ENCODE assay signal across 9 mouse cellular contexts in the genomic region with DNA sequence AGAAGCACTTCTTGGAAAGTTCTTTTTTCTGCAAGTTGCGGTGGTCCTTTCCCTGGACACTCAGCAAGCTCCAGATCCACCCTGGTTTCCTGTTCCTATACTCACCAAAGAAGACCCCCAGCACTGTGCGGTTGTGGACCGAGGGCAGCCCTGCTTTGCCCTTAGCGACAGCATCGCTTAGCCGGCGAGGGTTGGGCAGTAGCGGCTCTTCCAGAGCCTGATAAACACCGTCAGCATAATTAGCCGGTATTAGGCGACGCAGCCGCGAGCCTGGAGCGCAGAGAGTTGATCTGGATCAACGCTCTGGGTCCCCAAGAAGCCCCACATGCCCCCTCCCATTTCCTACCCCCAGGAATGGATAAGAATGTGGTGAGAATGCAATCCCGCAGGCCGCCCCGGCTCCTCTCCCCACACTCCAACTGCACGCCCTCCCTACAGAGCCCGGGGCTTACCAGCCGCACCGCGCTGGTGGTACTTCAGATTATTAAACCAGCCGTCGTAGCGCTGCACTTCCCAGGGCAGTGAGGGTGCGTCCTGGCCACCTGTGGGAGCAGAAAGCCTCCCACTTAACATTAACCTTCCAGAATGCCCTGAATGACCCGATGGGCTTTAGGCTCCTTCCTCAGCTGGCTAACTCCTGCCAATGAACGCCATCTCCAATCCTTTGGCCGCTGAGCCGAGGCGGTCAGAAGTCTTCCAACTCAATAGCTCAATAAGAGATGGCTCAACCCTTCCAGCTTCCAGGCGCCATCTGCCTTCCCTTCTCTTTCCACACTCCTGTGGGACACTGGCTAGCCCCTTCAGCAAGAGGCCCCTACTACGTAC. TPM values are rescaled to one million over a fixed set of nuclear protein-coding genes. Genes with fewer than 3 reads are reported as not detected.
DNase-seq lines count a peak whose midpoint lies in the region; ATAC-seq lines count a peak whose summit lies in the region.
"Had no signal": no experiment of that assay in that cellular context is flagged by ENCODE, and none has a peak within 500 bp of the region (broad histone marks: within the 10 kb centered on the region; RNA-seq: fewer than 3 reads in every experiment).

No protein-coding gene starts in this region.

- intact Hi-C loops in heart, postnatal 36 days (cut with DNase I): no loop called here

- no peaks in the 10 kb centered on the region for H3K36me3 ChIP-seq in heart, embryonic 13.5 days
- H3K36me3 ChIP-seq in embryonic facial prominence, embryonic 11.5 days (replicated peaks; ENCODE audit: control insufficient read depth, insufficient read depth, low read depth, low read length): no peaks in the 10 kb centered on the region
- H3K36me3 ChIP-seq in intestine, embryonic 15.5 days: no peaks in the 10 kb centered on the region
- H3K36me3 ChIP-seq in neural tube, embryonic 14.5 days (ENCODE audit: control insufficient read depth, insufficient read depth, low read length): no peaks in the 10 kb centered on the region

- no peaks in the 10 kb centered on the region for H3K9me3 ChIP-seq in heart, embryonic 13.5 days
- H3K9me3 ChIP-seq in embryonic facial prominence, embryonic 11.5 days (replicated peaks; ENCODE audit: control insufficient read depth, low read length): no peaks in the 10 kb centered on the region
- H3K9me3 ChIP-seq in intestine, embryonic 15.5 days: no peaks in the 10 kb centered on the region
- H3K9me3 ChIP-seq in neural tube, embryonic 14.5 days (ENCODE audit: control insufficient read depth, low read length): no peaks in the 10 kb centered on the region

- ATAC-seq in heart, embryonic 13.5 days (ENCODE audit: extremely low read depth, insufficient number of reproducible peaks, low FRiP score, low TSS enrichment): no peak
- ATAC-seq in embryonic facial prominence, embryonic 11.5 days (replicated peaks; ENCODE audit: insufficient number of reproducible peaks, low FRiP score, low TSS enrichment, low read depth): no peak
- no peak for ATAC-seq in intestine, embryonic 15.5 days
- ATAC-seq in neural tube, embryonic 14.5 days (ENCODE audit: low read depth): no peak

- WGBS in heart, embryonic 13.5 days: 1% methylated on average over 35 of the region's 35 CpGs
- under 1% methylated on average over 35 of the region's 35 CpGs for WGBS in embryonic facial prominence, embryonic 11.5 days
- 2% methylated on average over 35 of the region's 35 CpGs for WGBS in intestine, embryonic 15.5 days
- under 1% methylated on average over 35 of the region's 35 CpGs for WGBS in neural tube, embryonic 14.5 days

- H3K4me1 ChIP-seq in heart, embryonic 13.5 days: peaks cover 53% of the 10 kb centered on the region
- H3K4me1 ChIP-seq in embryonic facial prominence, embryonic 11.5 days (ENCODE audit: control insufficient read depth, insufficient read depth, low read length): peaks cover 4% of the 10 kb centered on the region; the same call in 1 of the 2 replicates
- peaks cover 39% of the 10 kb centered on the region for H3K4me1 ChIP-seq in intestine, embryonic 15.5 days (replicated peaks)
- H3K4me1 ChIP-seq in neural tube, embryonic 14.5 days (ENCODE audit: control insufficient read depth, insufficient read depth, low read length): peaks cover 23% of the 10 kb centered on the region; the same call in 1 of the 2 replicates

- H3K27ac ChIP-seq in heart, embryonic 13.5 days (replicated peaks): no peak overlapping the region
- no peak overlapping the region for H3K27ac ChIP-seq in embryonic facial prominence, embryonic 11.5 days (replicated peaks; ENCODE audit: low read depth, low read length)
- no peak overlapping the region for H3K27ac ChIP-seq in intestine, embryonic 15.5 days
- H3K27ac ChIP-seq in neural tube, embryonic 14.5 days (ENCODE audit: low read depth, low read length): no peak overlapping the region

- peak overlapping the region; percentile 36 for H3K4me3 ChIP-seq in heart, embryonic 13.5 days
- H3K4me3 ChIP-seq in embryonic facial prominence, embryonic 11.5 days (ENCODE audit: low read depth, low read length): peak overlapping the region; percentile 6; the same call in 1 of the 2 replicates
- peak overlapping the region; percentile 18; the same call in 1 of the 2 replicates for H3K4me3 ChIP-seq in intestine, embryonic 15.5 days (replicated peaks)
- H3K4me3 ChIP-seq in neural tube, embryonic 14.5 days (ENCODE audit: low read depth, low read length): no peak overlapping the region

- H3K9ac ChIP-seq in heart, embryonic 13.5 days: no peak overlapping the region
- no peak overlapping the region for H3K9ac ChIP-seq in embryonic facial prominence, embryonic 11.5 days (replicated peaks; ENCODE audit: low read length)
- H3K9ac ChIP-seq in intestine, embryonic 15.5 days: no peak overlapping the region
- H3K9ac ChIP-seq in neural tube, embryonic 14.5 days (replicated peaks; ENCODE audit: low read depth, low read length): no peak overlapping the region

- DNase-seq in heart, postnatal 36 days: no peak
- DNase-seq in embryonic facial prominence, embryonic 11.5 days (ENCODE audit: low spot score): peak; percentile 42
- no peak for DNase-seq in adrenal gland, adult 8-10 months
- DNase-seq in right cerebral cortex, adult 2 months (ENCODE audit: low spot score in 2 of 2): no peak
- DNase-seq in urinary bladder, postnatal 14 days (ENCODE audit: low spot score): no peak
- DNase-seq: adrenal gland, postnatal 10 days had no signal

- peak overlapping the region; percentile 58 for H3K4me2 ChIP-seq in heart, embryonic 13.5 days
- H3K4me2 ChIP-seq in embryonic facial prominence, embryonic 11.5 days (ENCODE audit: low read depth, low read length): peak overlapping the region; percentile 10; the same call in 1 of the 2 replicates
- peak overlapping the region; percentile 34 for H3K4me2 ChIP-seq in intestine, embryonic 15.5 days (replicated peaks)
- peak overlapping the region; percentile 3; the same call in 1 of the 2 replicates for H3K4me2 ChIP-seq in neural tube, embryonic 14.5 days (ENCODE audit: low read depth, low read length)

- peaks cover 100% of the 10 kb centered on the region for H3K27me3 ChIP-seq in heart, embryonic 13.5 days (replicated peaks)
- H3K27me3 ChIP-seq in embryonic facial prominence, embryonic 11.5 days (ENCODE audit: control insufficient read depth, insufficient read depth, low read length): peaks cover 66% of the 10 kb centered on the region
- peaks cover 87% of the 10 kb centered on the region for H3K27me3 ChIP-seq in intestine, embryonic 15.5 days (replicated peaks)
- H3K27me3 ChIP-seq in neural tube, embryonic 14.5 days (ENCODE audit: control insufficient read depth, insufficient read depth, low read length): peaks cover 62% of the 10 kb centered on the region

RNA-seq across cellular contexts. Expression of a gene that starts 0.8 kb away (rescaled TPM):
- polyA plus RNA-seq in heart, embryonic 13.5 days (2015; fragmentation: Nextera tagmentation; extraction: Ambion mirVana): 0.06 and 0.17 TPM in 2 replicates
- under 1 TPM; 0.35 to 0.47 TPM for total RNA-seq in heart, postnatal 36 days (2021)
- polyA plus RNA-seq in embryonic facial prominence, embryonic 11.5 days (2014; fragmentation: Nextera tagmentation; extraction: Ambion mirVana): not detected in 2 replicates
- polyA plus RNA-seq in intestine, embryonic 15.5 days (2015; fragmentation: Nextera tagmentation; extraction: Ambion mirVana): 0.08 TPM in 1 of 2 replicates, not detected in the other
- polyA plus RNA-seq in neural tube, embryonic 14.5 days (2014; fragmentation: Nextera tagmentation; extraction: Ambion mirVana): not detected in 2 replicates
- total RNA-seq in adrenal gland, adult 8-10 months (2022): not detected

RNA-seq across cellular contexts. Expression of a gene that starts 1.2 kb away (rescaled TPM):
- not detected in 2 replicates for polyA plus RNA-seq in heart, embryonic 13.5 days (2015; fragmentation: Nextera tagmentation; extraction: Ambion mirVana)
- total RNA-seq in heart, postnatal 36 days (2021): not detected
- polyA plus RNA-seq in embryonic facial prominence, embryonic 11.5 days (2014; fragmentation: Nextera tagmentation; extraction: Ambion mirVana): not detected in 2 replicates
- polyA plus RNA-seq in intestine, embryonic 15.5 days (2015; fragmentation: Nextera tagmentation; extraction: Ambion mirVana): 0.14 and 0.25 TPM in 2 replicates
- polyA plus RNA-seq in neural tube, embryonic 14.5 days (2014; fragmentation: Nextera tagmentation; extraction: Ambion mirVana): 0.17 and 0.37 TPM in 2 replicates
- total RNA-seq in adrenal gland, adult 8-10 months (2022): not detected
- total RNA-seq: adrenal gland, postnatal 10 days had no signal

RNA-seq across cellular contexts. Expression of a gene that starts 16.0 kb away (rescaled TPM):
- 0.09 TPM in 1 of 2 replicates, not detected in the other for polyA plus RNA-seq in heart, embryonic 13.5 days (2015; fragmentation: Nextera tagmentation; extraction: Ambion mirVana)
- under 1 TPM in 1 of 2 experiments, not detected in 1; 0.39 TPM for total RNA-seq in heart, postnatal 36 days (2021)
- polyA plus RNA-seq in embryonic facial prominence, embryonic 11.5 days (2014; fragmentation: Nextera tagmentation; extraction: Ambion mirVana): 0.90 TPM in 1 of 2 replicates, not detected in the other
- not detected in 2 replicates for polyA plus RNA-seq in intestine, embryonic 15.5 days (2015; fragmentation: Nextera tagmentation; extraction: Ambion mirVana)
- 0.32 TPM in 1 of 2 replicates, not detected in the other for polyA plus RNA-seq in neural tube, embryonic 14.5 days (2014; fragmentation: Nextera tagmentation; extraction: Ambion mirVana)
- total RNA-seq in adrenal gland, adult 8-10 months (2022): under 1 TPM; 0.20 to 0.52 (median 0.32) TPM

RNA-seq across cellular contexts. Expression of a gene that starts 18.0 kb away (rescaled TPM):
- polyA plus RNA-seq in heart, embryonic 13.5 days (2015; fragmentation: Nextera tagmentation; extraction: Ambion mirVana): 0.03 TPM in 1 of 2 replicates, not detected in the other
- total RNA-seq in heart, postnatal 36 days (2021): under 1 TPM; 0.17 to 0.27 TPM
- 0.06 and 0.10 TPM in 2 replicates for polyA plus RNA-seq in embryonic facial prominence, embryonic 11.5 days (2014; fragmentation: Nextera tagmentation; extraction: Ambion mirVana)
- 0.03 and 0.08 TPM in 2 replicates for polyA plus RNA-seq in intestine, embryonic 15.5 days (2015; fragmentation: Nextera tagmentation; extraction: Ambion mirVana)
- polyA plus RNA-seq in neural tube, embryonic 14.5 days (2014; fragmentation: Nextera tagmentation; extraction: Ambion mirVana): 0.13 and 0.15 TPM in 2 replicates
- total RNA-seq in adrenal gland, adult 8-10 months (2022): under 1 TPM in 2 of 4 experiments, not detected in 2; 0.06 to 0.13 TPM
- total RNA-seq: adrenal gland, postnatal 10 days had no signal

Comparison
In these comparisons a context has a peak if more than half of its experiments do, and no peak if none do; other contexts are left out.
1. H3K4me2 ChIP-seq: peak in every context shown above with its lines; median percentile 58 in heart, embryonic 13.5 days; 34 in intestine, embryonic 15.5 days; 10 in embryonic facial prominence, embryonic 11.5 days; 3 in neural tube, embryonic 14.5 days.